Mouse (Mus musculus) WW6 (cell line): ENCODE results near the gene Hoxd10.

Experiments used
- DNase-seq: peaks from one replicate; pipeline ENCODE4 v3.0.0-alpha.2; 2013; ENCODE audit warnings: low read depth, low spot score

Gene Hoxd10

GRCm38 (mm10) chr2:74695813-74696430 is 4.2 kb downstream of the Hoxd10 start:
- DNase-seq: no peak

DNA sequence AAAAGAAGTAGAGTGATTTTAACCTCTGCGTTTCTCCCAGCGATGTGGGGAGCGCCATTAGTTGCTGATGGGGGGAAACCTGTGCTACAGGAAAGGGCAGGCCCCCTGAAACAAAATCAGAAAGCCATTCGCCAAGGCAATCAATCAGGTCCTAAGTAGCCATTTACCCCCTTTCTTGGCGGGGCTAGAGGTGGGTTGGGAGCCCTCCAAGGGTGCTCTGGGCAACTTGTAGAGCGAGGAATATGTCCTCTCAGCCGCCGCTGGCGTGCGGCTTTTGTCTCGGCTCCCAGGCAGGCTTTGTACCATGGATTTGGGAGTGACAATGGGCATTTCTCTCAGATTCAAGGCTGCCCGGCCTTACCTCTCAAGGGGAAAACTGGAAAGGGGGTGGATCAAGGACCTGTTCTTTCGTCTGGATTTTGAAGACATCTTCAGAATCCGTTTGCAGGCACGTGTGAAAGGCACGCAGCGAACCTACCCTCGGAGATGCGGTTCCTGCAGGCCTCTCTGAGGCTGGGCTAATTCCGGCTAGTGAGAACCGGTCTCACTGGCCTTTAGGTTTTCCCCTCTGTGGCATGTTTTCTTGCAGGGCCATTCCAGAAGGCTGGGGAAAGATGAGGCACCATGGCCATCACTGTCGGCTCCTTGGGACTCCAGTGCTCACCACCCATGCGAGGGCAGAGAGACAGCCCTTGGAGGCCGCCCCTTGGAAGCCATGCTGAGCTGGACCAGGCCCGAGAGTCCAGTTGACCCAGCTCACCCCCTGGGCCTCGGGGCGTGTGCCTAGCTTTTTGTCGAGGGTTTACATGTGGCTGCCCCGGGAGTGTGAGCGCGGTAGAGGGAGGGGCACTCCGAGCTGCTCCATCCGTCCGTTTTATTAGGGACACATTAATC is 5.0 kb downstream of the Hoxd10 start:
- no peak for DNase-seq

DNA sequence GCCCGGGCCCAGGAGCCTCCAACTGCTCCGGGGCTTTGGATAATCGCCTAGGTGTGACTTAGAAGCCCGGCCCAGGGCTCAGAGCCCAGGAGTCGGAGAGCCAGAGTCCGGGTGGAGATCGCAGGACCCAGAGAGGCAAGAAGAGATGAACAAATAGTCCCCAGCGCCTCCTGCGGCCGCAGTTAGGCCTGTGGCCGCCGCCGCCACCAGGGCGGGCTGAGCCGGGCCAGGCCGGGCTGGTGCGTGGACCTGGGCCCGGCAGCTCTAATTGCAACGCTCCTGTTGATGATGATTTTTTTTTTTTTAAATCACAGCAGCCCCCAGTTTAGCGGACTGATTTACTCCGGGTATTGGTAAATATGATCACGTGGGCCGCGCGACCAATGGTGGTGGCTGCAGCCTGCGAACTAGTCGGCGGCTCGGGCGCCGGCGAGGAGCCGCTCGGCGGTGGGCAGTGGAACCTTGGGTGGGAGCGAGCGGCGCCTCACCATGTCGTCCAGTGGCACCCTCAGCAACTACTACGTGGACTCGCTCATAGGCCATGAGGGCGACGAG is 5.9 kb downstream of the Hoxd10 start, which contains the start of gene Hoxd9:
TSS of gene Hoxd9 (plus strand) at position 161 of the 555 bp plus-strand sequence.
- DNase-seq: no peak

- no peak for DNase-seq
Measured at GRCm38 (mm10) chr2:74698201-74699052, 6.7 kb downstream of the Hoxd10 start.

DNA sequence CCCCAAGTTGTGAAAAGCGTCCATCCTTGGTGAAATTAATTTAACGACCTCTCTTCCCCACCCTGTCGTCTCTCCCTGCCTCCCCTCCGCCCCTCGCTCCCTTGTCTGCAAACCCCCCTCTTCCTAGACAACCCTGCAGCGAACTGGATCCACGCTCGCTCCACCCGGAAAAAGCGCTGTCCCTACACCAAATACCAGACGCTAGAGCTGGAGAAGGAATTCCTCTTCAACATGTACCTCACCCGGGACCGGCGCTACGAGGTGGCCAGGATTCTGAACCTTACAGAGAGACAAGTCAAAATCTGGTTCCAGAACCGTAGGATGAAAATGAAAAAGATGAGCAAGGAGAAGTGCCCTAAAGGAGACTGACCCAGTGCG is 7.3 kb downstream of the Hoxd10 start:
- DNase-seq: no peak

GRCm38 (mm10) chr2:74699664-74700545 is 8.2 kb downstream of the Hoxd10 start:
- DNase-seq: no peak

DNA sequence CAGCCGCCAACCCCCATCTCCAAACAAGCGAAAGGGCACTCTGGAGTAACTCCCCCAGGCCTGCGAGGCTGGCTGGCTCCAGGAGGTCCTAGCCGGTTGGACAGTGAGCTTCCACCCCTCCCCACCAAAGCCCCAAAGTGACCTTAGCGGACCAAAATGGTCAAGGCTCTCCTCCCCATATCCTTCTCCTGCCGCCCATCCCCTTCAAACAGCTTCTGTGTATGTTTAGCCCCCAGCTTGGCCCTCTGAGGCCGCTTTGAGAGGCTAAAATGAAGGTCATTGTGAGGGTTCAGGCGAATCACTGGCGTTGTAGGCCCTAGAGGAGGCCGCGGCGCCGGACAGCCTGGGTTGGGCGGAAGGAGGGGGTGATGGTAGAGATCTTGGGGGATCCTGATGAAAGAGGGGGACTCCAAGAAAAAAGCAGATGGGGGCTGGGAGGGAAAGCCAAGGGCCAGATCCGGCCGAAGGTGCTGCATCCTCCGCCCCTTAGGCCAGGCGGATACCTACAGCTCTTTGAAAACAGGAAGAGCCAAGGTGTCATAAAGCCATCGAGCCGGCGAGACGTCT is 8.9 kb downstream of the Hoxd10 start:
- DNase-seq: no peak

DNA sequence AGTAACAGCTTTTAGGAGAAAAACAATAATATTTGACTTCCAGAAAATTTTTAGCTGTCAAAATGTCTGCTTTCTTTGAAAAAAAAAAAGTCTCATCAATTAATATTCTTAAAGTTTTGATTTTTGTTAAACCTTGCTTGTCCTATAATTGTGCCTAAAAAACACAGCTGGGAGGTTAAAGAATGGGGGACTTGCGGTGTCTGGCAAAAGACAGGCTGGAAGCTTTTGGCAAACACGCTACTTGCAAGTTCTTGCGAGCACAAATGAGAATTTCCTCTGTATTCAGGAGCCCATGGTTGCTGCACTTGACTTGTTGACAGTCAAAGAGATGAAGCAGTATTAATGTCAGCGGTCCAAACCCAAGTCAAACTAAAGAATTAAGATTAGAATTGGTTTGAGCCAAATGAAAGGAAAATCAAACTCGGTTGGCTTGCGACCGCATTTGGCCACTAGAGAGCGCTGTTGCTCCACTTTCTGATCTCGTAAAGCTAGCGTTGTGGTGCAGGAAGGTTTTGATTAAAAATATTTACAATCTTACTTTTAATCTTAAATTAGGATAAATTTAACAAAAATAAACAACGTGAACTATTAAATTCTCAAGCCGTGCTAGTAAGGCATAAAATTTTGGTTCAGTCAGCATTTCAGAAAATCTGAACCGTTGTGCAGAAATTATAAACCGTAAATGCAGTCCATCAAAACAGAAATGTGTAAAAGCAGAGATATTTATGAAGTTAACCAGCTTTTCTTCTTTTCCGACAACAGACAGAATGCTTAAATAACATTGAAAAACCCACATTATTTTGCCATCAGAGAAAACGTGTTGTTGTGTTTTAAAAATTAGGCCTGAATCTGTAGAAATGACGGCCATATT is 10.5 kb downstream of the Hoxd10 start:
- DNase-seq: no peak

- DNase-seq: no peak
Measured at GRCm38 (mm10) chr2:74702820-74703219, 11.1 kb downstream of the Hoxd10 start.

DNA sequence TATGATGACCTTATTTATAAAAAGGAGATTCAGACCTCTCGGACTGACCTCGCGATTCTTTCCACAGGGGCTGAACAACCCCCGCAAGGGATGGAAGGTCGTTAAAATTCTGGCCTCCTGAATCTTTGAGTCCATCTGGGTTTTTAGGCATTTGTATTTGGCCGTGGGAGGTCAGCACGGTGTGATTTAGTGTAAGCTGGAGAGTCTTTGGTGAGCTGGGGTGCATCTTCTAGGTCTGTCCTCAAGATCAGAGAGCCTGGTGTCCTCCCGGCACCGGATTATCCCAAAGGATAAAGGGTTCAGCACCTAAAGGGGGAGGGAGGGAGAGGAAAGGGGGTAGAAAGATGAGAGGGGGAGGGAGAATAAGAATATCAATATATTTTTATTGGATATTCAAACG is 11.6 kb downstream of the Hoxd10 start:
- DNase-seq: no peak

GRCm38 (mm10) chr2:74703720-74704392 is 12.1 kb downstream of the Hoxd10 start:
- DNase-seq: no peak

DNA sequence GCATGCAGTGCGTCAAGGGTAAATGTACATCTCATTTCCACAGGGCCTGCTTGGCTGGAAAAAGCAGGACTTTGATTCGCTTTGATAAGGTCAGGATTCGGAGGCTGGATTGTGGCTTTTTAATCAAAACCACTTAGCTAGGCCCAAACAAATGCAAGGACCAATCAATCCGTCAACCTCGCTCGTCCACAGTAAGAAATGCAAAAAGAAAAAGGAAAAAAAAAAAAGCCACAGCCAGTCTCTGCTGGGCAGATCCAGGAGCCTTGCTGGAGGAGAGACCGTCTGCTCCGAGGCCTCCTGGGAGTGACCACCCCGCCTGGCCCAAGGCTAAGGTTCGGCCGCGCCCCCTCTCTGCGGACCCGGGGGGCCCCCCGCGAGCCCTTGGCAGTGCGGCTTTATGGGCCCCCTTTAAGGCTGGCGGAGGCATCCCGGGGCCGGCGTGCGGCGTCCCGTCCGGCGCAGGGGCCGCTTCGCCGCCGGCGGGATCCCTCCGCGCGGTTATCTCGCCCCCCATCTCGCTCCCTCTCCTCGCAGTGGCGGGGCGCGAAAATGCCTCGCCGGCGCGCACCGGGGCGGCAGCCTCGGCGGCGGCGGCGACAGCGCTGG is 12.8 kb downstream of the Hoxd10 start, which contains the start of gene Hoxd8:
TSS of gene Hoxd8 (plus strand) at position 223 of the 606 bp plus-strand sequence.
- DNase-seq: no peak

GRCm38 (mm10) chr2:74704999-74705466 is 13.3 kb downstream of the Hoxd10 start:
- DNase-seq: no peak

- DNase-seq: no peak
Measured at GRCm38 (mm10) chr2:74705467-74706089, 13.9 kb downstream of the Hoxd10 start.

GRCm38 (mm10) chr2:74706393-74706960 is 14.8 kb downstream of the Hoxd10 start:
- no peak for DNase-seq

- DNase-seq: no peak
Measured at GRCm38 (mm10) chr2:74707599-74707998, 15.9 kb downstream of the Hoxd10 start.

DNA sequence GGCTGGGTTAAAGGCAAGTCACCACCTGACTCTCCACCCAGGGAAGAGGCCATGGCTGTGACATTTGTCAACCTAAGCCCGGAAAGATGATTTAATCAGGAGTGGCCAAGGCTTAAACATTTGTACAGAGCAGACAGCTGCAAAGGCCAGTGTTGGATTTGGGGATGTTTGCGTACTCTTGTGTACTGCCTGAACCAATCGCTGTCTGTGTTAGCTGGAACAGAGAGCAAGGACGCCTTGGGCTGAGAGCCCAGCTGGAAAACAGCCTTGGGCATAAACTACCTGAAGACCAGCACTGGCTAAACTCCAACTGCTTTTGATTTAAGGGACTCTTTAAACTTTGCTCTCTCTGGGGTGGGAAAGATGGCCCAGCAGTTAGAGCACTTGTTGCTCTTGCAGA is 17.0 kb downstream of the Hoxd10 start:
- no peak for DNase-seq
